Mouse (Mus musculus) liver, postnatal 0 days (tissue): ENCODE measurements around the gene Csf1. TPM values are rescaled to one million over a fixed set of nuclear protein-coding genes. Genes with fewer than 3 reads are reported as not detected.

Experiments
- ATAC-seq: fragments of 200-750 bp; cut with Nextera tagmentation; 2 replicates; pipeline ENCODE4 v1.8.0; 2017; ENCODE audit warnings: mild to moderate bottlenecking, moderate library complexity
- DNase-seq: peaks from one replicate; pipeline ENCODE4 v3.0.0-alpha.2; 2016
- H3K27ac ChIP-seq: fragments of 300-500 bp; sonication (generic); 2 replicates; pipeline ENCODE4 v1.5.1; 2014; ENCODE audit warnings: antibody characterized with exemption, moderate library complexity, mild to moderate bottlenecking, low read depth
- H3K27me3 ChIP-seq: fragments of 300-500 bp; sonication (generic); 2 replicates; pipeline ENCODE4 v1.6.1; 2014; ENCODE audit warnings: low read length, control low read depth, mixed read lengths; ENCODE audit not compliant: insufficient read depth
- H3K36me3 ChIP-seq: fragments of 300-500 bp; sonication (generic); replicated peaks from 2 replicates; pipeline ENCODE4 v1.6.1; 2014; ENCODE audit warnings: mild to moderate bottlenecking, control low read depth, low read length, moderate library complexity, mixed read lengths; ENCODE audit not compliant: insufficient read depth
- H3K4me1 ChIP-seq: fragments of 300-500 bp; sonication (generic); 2 replicates; pipeline ENCODE4 v1.6.1; 2014; ENCODE audit warnings: antibody characterized with exemption, mild to moderate bottlenecking, control low read depth; ENCODE audit not compliant: insufficient read depth
- H3K4me2 ChIP-seq: fragments of 300-500 bp; sonication (generic); 2 replicates; pipeline ENCODE4 v1.6.1; 2014; ENCODE audit warnings: low read depth, mild to moderate bottlenecking, low read length, moderate library complexity, mixed read lengths
- H3K4me3 ChIP-seq: fragments of 300-500 bp; sonication (generic); 2 replicates; pipeline ENCODE4 v1.5.1; 2014; ENCODE audit warnings: low read depth, low read length
- H3K9ac ChIP-seq: fragments of 300-500 bp; sonication (generic); replicated peaks from 2 replicates; pipeline ENCODE4 v1.6.1; 2014; ENCODE audit warnings: mild to moderate bottlenecking, moderate library complexity
- H3K9me3 ChIP-seq: fragments of 300-500 bp; sonication (generic); 2 replicates; pipeline ENCODE4 v1.6.1; 2016; ENCODE audit warnings: mild to moderate bottlenecking, control low read depth, low read length, mixed read lengths
- CTCF ChIP-seq: sonication (generic); IDR thresholded peaks from 2 replicates; pipeline ENCODE4 v1.5.1; 2016; ENCODE audit warnings: antibody characterized with exemption, low read depth
- EP300 ChIP-seq: IDR thresholded peaks from 2 replicates; pipeline ENCODE4 v1.6.1; 2016; ENCODE audit warnings: antibody characterized with exemption, low read depth, mild to moderate bottlenecking
- WGBS: fragments of 180-500 bp; shearing (Covaris S2); extraction: QIAGEN DNeasy Blood & Tissue Kit; methylation state at CpG from one replicate; pipeline ENCODE4 v1.1.7; 2014; ENCODE audit not compliant: insufficient replicate concordance; 5-methylcytosine and 5-hydroxymethylcytosine counted together
- polyA plus RNA-seq: library from polyadenylated mRNA; unstranded; fragments of >200 nt; fragmentation: Nextera tagmentation; extraction: Ambion mirVana; gene quantifications from 2 replicates; pipeline ENCODE4 v1.2.1, GENCODE M21; 2015

The Csf1 gene
- polyA plus RNA-seq, 1 experiment from 2014 or later = 7.2 TPM

- no peak for DNase-seq
- ATAC-seq = no peak
- Histone ChIP-seq H3K4me3 (no peak overlapping the region), H3K9ac (no peak overlapping the region), H3K27ac (no peak overlapping the region), H3K9me3 (no peaks in the 10 kb centered on the region), H3K4me1 (peaks cover 50% of the 10 kb centered on the region), H3K36me3 (no peaks in the 10 kb centered on the region), H3K4me2 (no peak overlapping the region), H3K27me3 (no peaks in the 10 kb centered on the region)
- 57% methylated on average over 1 of the region's 1 CpGs for WGBS
- TF ChIP-seq CTCF = no peak
- no peak for TF ChIP-seq EP300
Measured at GRCm38 (mm10) chr3:107786344-107786743, 26.1 kb upstream of the Csf1 start.

DNA sequence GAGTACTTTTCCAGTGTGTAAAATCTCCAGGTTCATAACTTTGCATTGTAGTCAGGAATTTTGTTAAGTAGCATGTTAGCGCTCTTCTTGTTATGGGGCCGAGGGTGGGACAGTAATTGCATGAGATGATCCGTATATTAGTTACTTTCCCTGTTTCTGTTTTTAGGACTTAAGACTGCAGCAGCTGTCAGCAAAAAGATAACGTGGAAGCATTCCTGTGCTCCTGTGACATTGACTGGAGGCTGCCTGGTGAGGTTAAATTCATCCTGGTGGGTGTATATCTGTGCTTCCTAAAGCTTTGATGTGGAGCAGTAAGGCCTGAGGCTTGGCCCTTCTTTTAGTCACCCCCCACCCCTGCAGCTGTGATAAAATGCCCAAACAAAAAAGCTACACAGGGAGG lies 25.3 kb upstream of the Csf1 start:
- DNase-seq (no peak), ATAC-seq (no peak)
- Histone ChIP-seq H3K27me3 (no peaks in the 10 kb centered on the region), H3K27ac (no peak overlapping the region), H3K4me1 (peaks cover 45% of the 10 kb centered on the region), H3K9me3 (no peaks in the 10 kb centered on the region), H3K36me3 (no peaks in the 10 kb centered on the region), H3K4me3 (no peak overlapping the region), H3K4me2 (no peak overlapping the region), H3K9ac (no peak overlapping the region)
- TF ChIP-seq EP300 (no peak), CTCF (no peak)
- 63% methylated on average over 4 of the region's 4 CpGs for WGBS

- H3K4me2 ChIP-seq = no peak overlapping the region
- DNase-seq = no peak
- no peak overlapping the region for H3K4me3 ChIP-seq
- no peak overlapping the region for H3K27ac ChIP-seq
- H3K9ac ChIP-seq = no peak overlapping the region
- ATAC-seq = peak; percentile 48
- no peaks in the 10 kb centered on the region for H3K36me3 ChIP-seq
- no peaks in the 10 kb centered on the region; the same call in 1 of the 2 replicates for H3K27me3 ChIP-seq
- no peak for TF ChIP-seq EP300
- no peak for TF ChIP-seq CTCF
- peaks cover 27% of the 10 kb centered on the region for H3K4me1 ChIP-seq
- WGBS = 66% methylated on average over 3 of the region's 3 CpGs
- no peaks in the 10 kb centered on the region for H3K9me3 ChIP-seq
Measured at GRCm38 (mm10) chr3:107783315-107783714, 23.0 kb upstream of the Csf1 start.

GRCm38 (mm10) chr3:107781304-107781703 lies 21.0 kb upstream of the Csf1 start:
- 46% methylated on average over 5 of the region's 5 CpGs for WGBS

DNA sequence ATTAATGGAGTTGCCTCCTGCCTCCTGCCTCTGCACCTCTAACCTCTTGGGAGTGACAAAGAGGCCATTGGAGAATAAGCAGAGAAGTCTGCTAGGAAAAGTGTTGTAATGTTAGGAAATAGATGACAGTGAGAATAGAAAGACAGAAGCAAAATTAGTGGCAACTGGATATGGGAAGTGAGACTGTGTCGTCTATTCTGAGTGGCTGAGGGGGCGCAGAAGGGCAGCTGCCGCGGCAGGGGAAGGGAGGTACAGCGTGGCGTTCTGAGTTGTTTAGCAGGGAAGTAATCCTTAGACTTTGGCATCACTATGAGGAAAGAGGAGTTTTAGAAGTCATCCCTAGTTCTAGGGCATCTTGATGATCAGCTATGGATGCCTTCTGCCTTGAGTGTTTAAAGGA lies 17.7 kb upstream of the Csf1 start:
- Histone ChIP-seq H3K27me3 (peaks cover 3% of the 10 kb centered on the region), H3K27ac (no peak overlapping the region), H3K9ac (no peak overlapping the region), H3K4me1 (peaks cover 11% of the 10 kb centered on the region), H3K4me2 (no peak overlapping the region), H3K36me3 (no peaks in the 10 kb centered on the region), H3K4me3 (no peak overlapping the region), H3K9me3 (no peaks in the 10 kb centered on the region)
- TF ChIP-seq CTCF (no peak), EP300 (no peak)
- WGBS = 45% methylated on average over 6 of the region's 6 CpGs
- ATAC-seq = no peak
- DNase-seq = no peak

More at GRCm38 (mm10) chr3:107781304-107781703, 21.0 kb upstream of the Csf1 start:
- Histone ChIP-seq H3K27me3 (peaks cover 3% of the 10 kb centered on the region), H3K4me1 (peaks cover 10% of the 10 kb centered on the region), H3K4me3 (no peak overlapping the region), H3K4me2 (no peak overlapping the region), H3K9me3 (no peaks in the 10 kb centered on the region), H3K36me3 (no peaks in the 10 kb centered on the region), H3K9ac (no peak overlapping the region), H3K27ac (no peak overlapping the region)
- DNase-seq (no peak), ATAC-seq (no peak)
- no peak for TF ChIP-seq CTCF
- no peak for TF ChIP-seq EP300

DNA sequence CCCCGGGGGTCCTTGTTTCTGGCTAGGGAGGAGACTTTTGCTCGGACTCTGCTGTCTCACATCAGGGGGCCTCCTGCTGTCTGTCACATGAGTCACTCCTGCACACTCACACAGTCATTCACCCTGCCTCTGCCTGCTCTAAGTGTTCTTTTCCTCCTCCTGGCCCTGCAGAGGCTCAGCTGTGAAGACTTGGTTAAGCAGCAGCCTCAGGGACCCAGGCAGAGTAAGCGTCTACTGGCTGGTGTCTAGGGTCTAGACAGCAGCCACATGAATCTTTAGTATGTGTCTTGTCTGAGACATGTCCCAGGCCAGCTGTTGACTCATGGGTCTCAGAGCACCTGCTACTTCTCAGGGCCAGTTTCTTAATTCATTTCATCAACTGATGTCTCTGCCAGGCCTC lies 16.0 kb upstream of the Csf1 start:
- no peak for ATAC-seq
- no peak overlapping the region for H3K27ac ChIP-seq
- peaks cover 10% of the 10 kb centered on the region for H3K4me1 ChIP-seq
- TF ChIP-seq CTCF = no peak
- TF ChIP-seq EP300 = no peak
- no peak overlapping the region for H3K4me3 ChIP-seq
- no peaks in the 10 kb centered on the region for H3K9me3 ChIP-seq
- 44% methylated on average over 3 of the region's 3 CpGs for WGBS
- H3K4me2 ChIP-seq = no peak overlapping the region
- H3K9ac ChIP-seq = no peak overlapping the region
- no peak for DNase-seq
- no peaks in the 10 kb centered on the region for H3K36me3 ChIP-seq
- peaks cover 3% of the 10 kb centered on the region for H3K27me3 ChIP-seq

GRCm38 (mm10) chr3:107775736-107776135 lies 15.5 kb upstream of the Csf1 start:
- Histone ChIP-seq H3K9me3 (no peaks in the 10 kb centered on the region), H3K4me3 (no peak overlapping the region), H3K36me3 (no peaks in the 10 kb centered on the region), H3K9ac (no peak overlapping the region), H3K4me1 (peaks cover 10% of the 10 kb centered on the region), H3K4me2 (no peak overlapping the region), H3K27me3 (peaks cover 3% of the 10 kb centered on the region), H3K27ac (no peak overlapping the region)
- TF ChIP-seq EP300 (no peak), CTCF (no peak)
- DNase-seq = no peak
- no peak for ATAC-seq
- WGBS = 37% methylated on average over 3 of the region's 3 CpGs
